Mouse (Mus musculus): ENCODE measurements around the gene Csnk1d.

GRCm38 (mm10) chr11:120960248-120960647 lies 30.9 kb downstream of the Csnk1d start:
- TF ChIP-seq HCFC1 (IDR thresholded peaks at IDR 0.05; ENCODE audit: borderline replicate concordance, insufficient read depth, low read length) (no peak), CHD2 (IDR thresholded peaks at IDR 0.05; ENCODE audit: low read depth, low read length) (no peak), MAFK (IDR thresholded peaks at IDR 0.05; ENCODE audit: insufficient read depth, low read depth, low read length) (no peak), ZC3H11A (IDR thresholded peaks at IDR 0.05; ENCODE audit: borderline replicate concordance, low read depth, low read length) (no peak)
